Mouse (Mus musculus): ENCODE measurements at regions not wholly inside any gene's neighbourhood (a gene's known extent, or its start where the extent isn't known, plus 50 kb on each side); places are given as distances from the start of the nearest gene placed in this dataset.

- Histone ChIP-seq H3K9me3 (ENCODE audit: control insufficient read depth, low read length) (no peaks in the 10 kb centered on the region), H3K9ac (ENCODE audit: low read length) (no peak overlapping the region), H3K27ac (ENCODE audit: low read depth, low read length) (no peak overlapping the region), H3K4me3 (ENCODE audit: low read depth, low read length) (no peak overlapping the region), H3K27me3 (ENCODE audit: control insufficient read depth, insufficient read depth, low read length) (no peaks in the 10 kb centered on the region), H3K36me3 (ENCODE audit: control insufficient read depth, insufficient read depth, low read length) (no peaks in the 10 kb centered on the region), H3K4me2 (ENCODE audit: low read depth) (no peak overlapping the region), H3K4me1 (ENCODE audit: control insufficient read depth, insufficient read depth, low read length) (no peaks in the 10 kb centered on the region)
- DNase-seq (ENCODE audit: low spot score), result no peak
- ATAC-seq (ENCODE audit: insufficient read depth, low FRiP score, low TSS enrichment), result no peak; the same call in 1 of the 2 replicates
- WGBS, result 59% methylated on average over 4 of the region's 4 CpGs
These were observed 148.3 kb upstream of the Gap43 start for GRCm38 (mm10) chr16:42488745-42489144.

- no peak for ATAC-seq (ENCODE audit: insufficient read depth, low FRiP score, low TSS enrichment)
- H3K27me3 ChIP-seq (ENCODE audit: control insufficient read depth, insufficient read depth, low read length), result no peaks in the 10 kb centered on the region
- H3K9me3 ChIP-seq (ENCODE audit: control insufficient read depth, low read length), result no peaks in the 10 kb centered on the region
- no peak overlapping the region for H3K9ac ChIP-seq (ENCODE audit: low read length)
- no peak overlapping the region for H3K27ac ChIP-seq (ENCODE audit: low read depth, low read length)
- no peak for DNase-seq (ENCODE audit: low spot score)
- no peaks in the 10 kb centered on the region for H3K4me1 ChIP-seq (ENCODE audit: control insufficient read depth, insufficient read depth, low read length)
- H3K4me3 ChIP-seq (ENCODE audit: low read depth, low read length), result no peak overlapping the region
- H3K36me3 ChIP-seq (ENCODE audit: control insufficient read depth, insufficient read depth, low read length), result no peaks in the 10 kb centered on the region
- H3K4me2 ChIP-seq (ENCODE audit: low read depth), result no peak overlapping the region
- WGBS, result 63% methylated on average over 5 of the region's 5 CpGs
These were observed 139.5 kb upstream of the Gap43 start for GRCm38 (mm10) chr16:42479978-42480377.

DNA sequence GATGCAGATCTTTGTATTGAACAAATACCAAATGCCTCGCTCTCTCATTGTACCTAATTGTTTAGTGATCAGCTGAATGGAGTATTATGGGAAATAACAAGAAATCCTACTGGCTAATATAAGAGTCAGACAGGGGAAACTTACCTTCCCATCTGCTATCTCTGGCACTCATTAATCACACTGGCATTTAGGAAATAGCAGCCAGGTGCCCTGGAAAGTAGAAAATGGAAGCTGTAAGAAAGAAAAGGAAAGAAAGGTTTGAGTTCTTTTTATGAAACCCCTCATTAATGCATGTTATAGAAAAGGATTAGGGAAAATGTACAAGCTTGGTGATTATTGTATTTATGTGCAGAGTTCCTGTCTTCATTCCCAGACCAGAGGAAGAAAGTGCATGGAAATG, 126.5 kb upstream of the Gap43 start:
- no peak for DNase-seq (ENCODE audit: low spot score)
- no peaks in the 10 kb centered on the region for H3K9me3 ChIP-seq (ENCODE audit: control insufficient read depth, low read length)

DNA sequence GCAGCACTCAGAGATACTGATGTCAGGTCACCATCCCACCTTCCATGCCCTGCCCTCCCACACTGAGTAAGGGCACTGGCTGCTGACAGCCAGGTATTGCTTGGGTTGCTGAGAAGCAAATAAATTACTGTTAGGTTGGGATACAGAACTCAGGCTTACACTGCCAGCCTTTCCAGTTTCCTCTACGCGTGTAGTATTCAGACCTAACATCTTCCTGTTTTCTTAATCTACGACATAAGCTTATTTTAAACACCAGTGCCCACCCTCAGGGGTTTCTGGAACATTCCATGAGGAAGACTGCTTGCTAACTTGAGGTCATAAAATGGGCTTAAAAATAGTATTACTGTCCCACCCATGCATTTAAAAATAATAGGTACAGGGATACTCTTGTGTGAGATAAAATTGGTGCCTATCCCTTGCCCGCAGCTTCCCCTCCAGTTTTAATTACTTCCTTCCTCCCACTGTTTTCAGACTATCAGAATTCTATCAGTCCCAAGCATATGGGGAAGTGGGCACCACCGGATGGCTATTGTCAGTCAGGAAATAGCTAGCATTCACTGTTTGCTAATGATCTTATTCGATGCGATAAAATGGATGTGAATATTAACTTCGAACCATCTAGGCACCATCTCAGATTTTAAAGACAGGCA, 116.0 kb upstream of the Gap43 start:
- H3K4me1 ChIP-seq (ENCODE audit: control insufficient read depth, insufficient read depth, low read length), result no peaks in the 10 kb centered on the region
- DNase-seq (ENCODE audit: low spot score) (no peak), ATAC-seq (ENCODE audit: insufficient read depth, low FRiP score, low TSS enrichment) (no peak)
- no peak overlapping the region for H3K4me3 ChIP-seq (ENCODE audit: low read depth, low read length)
- H3K9ac ChIP-seq (ENCODE audit: low read length), result no peak overlapping the region
- 87% methylated on average over 8 of the region's 8 CpGs for WGBS
- H3K9me3 ChIP-seq (ENCODE audit: control insufficient read depth, low read length), result no peaks in the 10 kb centered on the region
- no peak overlapping the region for H3K4me2 ChIP-seq (ENCODE audit: low read depth)
- H3K27ac ChIP-seq (ENCODE audit: low read depth, low read length), result no peak overlapping the region
- H3K27me3 ChIP-seq (ENCODE audit: control insufficient read depth, insufficient read depth, low read length), result no peaks in the 10 kb centered on the region
- H3K36me3 ChIP-seq (ENCODE audit: control insufficient read depth, insufficient read depth, low read length), result no peaks in the 10 kb centered on the region

More for the DNA sequence above, 126.5 kb upstream of the Gap43 start:
- Histone ChIP-seq H3K27me3 (ENCODE audit: control insufficient read depth, insufficient read depth, low read length) (no peaks in the 10 kb centered on the region), H3K4me3 (ENCODE audit: low read depth, low read length) (no peak overlapping the region), H3K4me1 (ENCODE audit: control insufficient read depth, insufficient read depth, low read length) (no peaks in the 10 kb centered on the region), H3K27ac (ENCODE audit: low read depth, low read length) (no peak overlapping the region), H3K36me3 (ENCODE audit: control insufficient read depth, insufficient read depth, low read length) (no peaks in the 10 kb centered on the region), H3K4me2 (ENCODE audit: low read depth) (no peak overlapping the region), H3K9ac (ENCODE audit: low read length) (no peak overlapping the region)
- 76% methylated on average over 1 of the region's 1 CpGs for WGBS
- no peak for ATAC-seq (ENCODE audit: insufficient read depth, low FRiP score, low TSS enrichment)

GRCm38 (mm10) chr16:42453338-42453737, 112.9 kb upstream of the Gap43 start:
- WGBS, result 73% methylated on average over 5 of the region's 5 CpGs

GRCm38 (mm10) chr16:42449840-42450444, 109.5 kb upstream of the Gap43 start:
- Histone ChIP-seq H3K36me3 (ENCODE audit: control insufficient read depth, insufficient read depth, low read length) (no peaks in the 10 kb centered on the region), H3K9ac (ENCODE audit: low read length) (no peak overlapping the region), H3K4me2 (ENCODE audit: low read depth) (no peak overlapping the region), H3K4me1 (ENCODE audit: control insufficient read depth, insufficient read depth, low read length) (peaks cover 3% of the 10 kb centered on the region; the same call in 1 of the 2 replicates), H3K9me3 (ENCODE audit: control insufficient read depth, low read length) (no peaks in the 10 kb centered on the region), H3K27me3 (ENCODE audit: control insufficient read depth, insufficient read depth, low read length) (no peaks in the 10 kb centered on the region), H3K4me3 (ENCODE audit: low read depth, low read length) (no peak overlapping the region), H3K27ac (ENCODE audit: low read depth, low read length) (no peak overlapping the region)
- no peak for ATAC-seq (ENCODE audit: insufficient read depth, low FRiP score, low TSS enrichment)
- WGBS, result 87% methylated on average over 8 of the region's 8 CpGs
- DNase-seq (ENCODE audit: low spot score), result no peak

More at GRCm38 (mm10) chr16:42453338-42453737, 112.9 kb upstream of the Gap43 start:
- no peak overlapping the region for H3K4me3 ChIP-seq (ENCODE audit: low read depth, low read length)
- no peak for DNase-seq (ENCODE audit: low spot score)
- no peak overlapping the region for H3K9ac ChIP-seq (ENCODE audit: low read length)
- H3K4me1 ChIP-seq (ENCODE audit: control insufficient read depth, insufficient read depth, low read length), result no peaks in the 10 kb centered on the region
- H3K27ac ChIP-seq (ENCODE audit: low read depth, low read length), result no peak overlapping the region
- no peaks in the 10 kb centered on the region for H3K9me3 ChIP-seq (ENCODE audit: control insufficient read depth, low read length)
- no peak overlapping the region for H3K4me2 ChIP-seq (ENCODE audit: low read depth)
- no peaks in the 10 kb centered on the region for H3K27me3 ChIP-seq (ENCODE audit: control insufficient read depth, insufficient read depth, low read length)
- no peaks in the 10 kb centered on the region for H3K36me3 ChIP-seq (ENCODE audit: control insufficient read depth, insufficient read depth, low read length)
- ATAC-seq (ENCODE audit: insufficient read depth, low FRiP score, low TSS enrichment), result no peak

DNA sequence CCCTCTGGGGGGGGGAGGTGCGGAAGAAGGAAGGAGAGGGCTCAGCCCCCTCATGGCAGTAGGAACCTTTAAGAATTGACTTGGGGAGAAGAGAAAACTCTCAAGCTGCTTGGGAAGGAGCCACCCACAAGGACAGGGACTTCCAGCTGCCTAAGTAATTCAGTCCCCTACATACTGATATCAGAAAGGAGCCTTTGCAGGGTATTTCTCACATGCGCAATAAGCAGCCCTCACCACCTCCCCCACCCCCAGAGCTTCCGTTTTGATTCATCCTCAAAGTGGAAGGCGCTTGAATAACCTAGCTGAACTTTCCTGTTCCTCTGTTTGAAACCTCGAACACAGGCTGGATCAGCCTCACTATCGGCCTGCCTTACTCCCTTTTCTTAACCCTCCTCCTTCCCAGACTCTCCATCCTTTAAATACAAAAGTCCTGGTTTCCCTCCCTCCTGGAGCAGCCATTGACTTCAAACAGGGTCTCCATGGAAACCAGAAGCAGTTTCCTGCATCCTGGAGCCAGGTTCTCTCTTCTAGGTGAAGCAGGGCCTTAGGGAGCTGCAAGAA, 104.5 kb upstream of the Gap43 start:
- ATAC-seq (ENCODE audit: insufficient read depth, low FRiP score, low TSS enrichment), result peak; percentile 70
- Histone ChIP-seq H3K9ac (ENCODE audit: low read length) (no peak overlapping the region), H3K36me3 (ENCODE audit: control insufficient read depth, insufficient read depth, low read length) (no peaks in the 10 kb centered on the region), H3K4me1 (ENCODE audit: control insufficient read depth, insufficient read depth, low read length) (peaks cover 6% of the 10 kb centered on the region), H3K9me3 (ENCODE audit: control insufficient read depth, low read length) (no peaks in the 10 kb centered on the region), H3K4me2 (ENCODE audit: low read depth) (peak overlapping the region; percentile 33), H3K4me3 (ENCODE audit: low read depth, low read length) (no peak overlapping the region), H3K27ac (ENCODE audit: low read depth, low read length) (peak overlapping the region; percentile 54; the same call in 1 of the 2 replicates), H3K27me3 (ENCODE audit: control insufficient read depth, insufficient read depth, low read length) (no peaks in the 10 kb centered on the region)
- peak; percentile 52 for DNase-seq (ENCODE audit: low spot score)
- WGBS, result 25% methylated on average over 6 of the region's 6 CpGs

DNA sequence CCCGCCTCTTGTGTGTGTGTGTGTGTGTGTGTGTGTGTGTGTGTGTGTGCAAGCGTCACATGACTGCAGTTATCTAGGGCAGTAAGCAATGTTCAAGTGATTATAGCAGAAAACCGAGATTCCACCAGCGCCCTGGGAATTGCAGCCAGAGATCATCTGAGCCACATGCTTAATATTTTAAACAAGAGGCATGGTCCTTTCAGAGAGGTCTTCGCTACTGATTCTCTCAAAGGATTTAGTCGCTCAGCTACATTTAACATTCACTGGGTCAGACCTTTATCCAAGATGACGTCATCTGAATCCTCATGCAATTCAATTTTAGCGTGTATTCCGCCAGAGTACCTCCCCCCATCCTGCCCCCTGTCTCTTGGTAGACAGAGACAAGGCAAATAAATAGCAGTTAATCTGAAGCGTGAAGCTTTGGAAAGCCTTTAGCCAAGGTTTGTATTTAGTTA, 104.0 kb upstream of the Gap43 start:
- H3K9ac ChIP-seq (ENCODE audit: low read length), result no peak overlapping the region
- 42% methylated on average over 10 of the region's 10 CpGs for WGBS

GRCm38 (mm10) chr16:42440822-42441221, 100.4 kb upstream of the Gap43 start:
- Histone ChIP-seq H3K27ac (ENCODE audit: low read depth, low read length) (no peak overlapping the region), H3K9me3 (ENCODE audit: control insufficient read depth, low read length) (no peaks in the 10 kb centered on the region), H3K36me3 (ENCODE audit: control insufficient read depth, insufficient read depth, low read length) (no peaks in the 10 kb centered on the region), H3K27me3 (ENCODE audit: control insufficient read depth, insufficient read depth, low read length) (no peaks in the 10 kb centered on the region), H3K4me2 (ENCODE audit: low read depth) (no peak overlapping the region), H3K4me1 (ENCODE audit: control insufficient read depth, insufficient read depth, low read length) (peaks cover 6% of the 10 kb centered on the region), H3K9ac (ENCODE audit: low read length) (no peak overlapping the region), H3K4me3 (ENCODE audit: low read depth, low read length) (no peak overlapping the region)
- no peak for ATAC-seq (ENCODE audit: insufficient read depth, low FRiP score, low TSS enrichment)
- WGBS, result 20% methylated on average over 4 of the region's 4 CpGs
- no peak for DNase-seq (ENCODE audit: low spot score)

More for the DNA sequence above, 104.0 kb upstream of the Gap43 start:
- Histone ChIP-seq H3K4me1 (ENCODE audit: control insufficient read depth, insufficient read depth, low read length) (peaks cover 6% of the 10 kb centered on the region), H3K36me3 (ENCODE audit: control insufficient read depth, insufficient read depth, low read length) (no peaks in the 10 kb centered on the region), H3K4me2 (ENCODE audit: low read depth) (peak overlapping the region; percentile 33), H3K4me3 (ENCODE audit: low read depth, low read length) (no peak overlapping the region), H3K27ac (ENCODE audit: low read depth, low read length) (peak overlapping the region; percentile 54; the same call in 1 of the 2 replicates), H3K9me3 (ENCODE audit: control insufficient read depth, low read length) (no peaks in the 10 kb centered on the region), H3K27me3 (ENCODE audit: control insufficient read depth, insufficient read depth, low read length) (no peaks in the 10 kb centered on the region)
- ATAC-seq (ENCODE audit: insufficient read depth, low FRiP score, low TSS enrichment) (peak; percentile 82), DNase-seq (ENCODE audit: low spot score) (peak; percentile 20)
